Mouse (Mus musculus) B cell, adult 2 months (primary cell): Measurements from ENCODE around the gene Nckap5.

ENCODE experiments used
- DNase-seq, 2 experiments: peaks; one replicate each; pipeline ENCODE4 v3.0.0; 2022

Gene Nckap5

DNA sequence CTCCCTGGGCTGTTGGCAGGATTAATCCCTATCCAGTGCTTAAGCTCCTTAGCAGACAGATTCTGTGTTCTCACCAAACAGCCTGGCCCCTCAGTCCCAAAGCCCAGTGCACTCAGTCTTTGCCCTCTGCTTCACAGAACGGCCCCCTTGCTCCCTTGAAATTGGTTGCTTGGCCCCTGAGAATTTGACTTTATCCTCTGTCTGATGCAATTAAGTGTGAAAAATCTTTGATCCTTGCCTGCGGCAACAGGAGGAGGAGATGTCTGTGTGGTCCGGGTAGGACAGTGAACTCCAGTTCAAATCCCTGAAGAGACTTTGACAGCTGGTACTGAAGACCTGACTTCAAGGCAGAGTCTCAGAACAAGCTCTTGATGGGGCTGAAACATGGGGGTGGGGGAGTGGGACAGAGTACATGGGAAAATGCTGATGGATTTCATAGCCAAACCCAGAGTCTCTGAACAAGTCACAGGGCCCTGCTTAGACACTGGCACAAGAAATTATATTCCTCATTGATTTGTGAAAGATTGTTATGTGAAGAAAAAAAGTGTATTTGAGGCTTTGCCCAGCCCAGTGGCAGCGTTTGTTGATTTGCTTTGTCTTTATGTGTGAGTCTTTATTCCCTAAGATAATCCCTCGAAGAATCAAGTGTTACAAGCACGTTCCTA, 65.0 kb downstream of the Nckap5 start:
- no peak for DNase-seq

DNA sequence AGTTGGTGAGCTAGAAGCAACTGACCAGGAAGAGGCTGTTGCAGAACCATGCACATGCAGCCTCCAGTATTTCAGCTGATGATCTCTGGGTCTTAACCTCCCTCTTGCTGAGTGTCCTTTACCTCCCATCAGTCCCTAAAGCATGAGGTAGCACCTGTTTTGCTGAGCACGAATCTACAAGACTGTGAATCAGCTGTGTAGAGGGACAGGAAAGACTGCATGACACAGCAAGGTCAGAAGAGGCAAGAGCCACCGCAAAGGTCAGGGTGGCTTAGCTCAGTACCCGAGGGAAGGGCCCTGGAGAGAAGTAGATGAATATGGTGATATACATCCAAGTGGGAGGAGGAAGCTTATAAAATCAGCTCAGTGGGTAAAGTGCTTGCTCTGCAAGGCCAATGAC, 66.4 kb downstream of the Nckap5 start:
- no peak for DNase-seq

DNA sequence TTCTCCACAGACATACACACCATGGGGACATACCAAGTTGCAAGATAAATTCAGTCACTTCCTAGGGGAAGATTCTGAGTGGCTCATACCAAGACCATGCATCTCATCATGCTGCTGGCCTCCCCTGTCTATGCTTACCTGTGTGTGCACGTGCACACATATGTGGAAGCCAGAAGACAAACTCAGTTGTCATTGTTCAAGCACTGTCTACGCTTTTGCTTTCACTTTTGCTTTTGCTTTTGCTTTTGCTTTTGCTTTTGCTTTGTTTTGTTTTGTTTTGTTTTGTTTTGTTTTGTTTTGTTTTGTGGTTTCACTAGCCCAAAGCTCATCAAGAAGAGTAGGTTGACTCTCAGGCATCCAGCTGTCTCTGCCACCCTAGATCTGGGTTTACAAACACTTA, 67.4 kb downstream of the Nckap5 start:
- no peak for DNase-seq

DNA sequence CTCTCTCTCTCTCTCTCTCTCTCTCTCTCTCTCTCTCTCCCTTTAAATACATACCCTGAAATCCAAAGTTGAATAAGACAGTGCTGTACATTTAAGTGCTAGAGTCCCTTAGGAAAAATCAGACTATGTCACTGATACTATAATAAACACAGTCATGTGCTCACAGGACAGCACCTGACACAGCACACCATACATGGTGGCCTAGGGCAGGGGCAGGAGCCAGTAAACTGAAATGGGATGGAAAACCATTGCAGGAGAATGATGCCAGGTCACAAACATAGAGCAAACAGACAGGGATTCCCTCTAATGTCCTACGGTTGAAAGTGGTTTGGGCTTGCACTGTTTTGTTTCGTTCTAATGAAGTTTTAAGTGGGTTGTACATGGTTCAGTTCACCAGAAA, 70.2 kb downstream of the Nckap5 start:
- DNase-seq = no peak

DNA sequence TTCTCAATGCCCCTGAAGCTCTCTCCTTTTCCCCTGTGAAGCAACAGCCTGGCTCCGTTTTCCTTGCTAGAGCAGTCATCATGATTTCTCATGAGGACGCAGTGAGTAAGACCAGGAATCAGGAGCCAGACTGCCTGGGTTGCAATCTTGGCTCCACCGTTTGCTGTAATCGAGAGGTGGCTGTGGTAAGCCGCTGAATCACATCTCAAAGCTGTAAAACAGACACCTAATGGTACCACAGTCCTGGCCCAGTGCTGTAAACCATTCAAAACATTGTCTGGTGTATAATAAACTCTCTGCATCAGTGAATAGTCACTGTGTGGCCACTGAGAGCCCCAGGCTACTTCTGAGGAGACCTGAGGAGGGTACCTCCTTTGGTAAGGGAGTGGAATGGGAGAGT, 74.9 kb downstream of the Nckap5 start:
- no peak for DNase-seq

DNA sequence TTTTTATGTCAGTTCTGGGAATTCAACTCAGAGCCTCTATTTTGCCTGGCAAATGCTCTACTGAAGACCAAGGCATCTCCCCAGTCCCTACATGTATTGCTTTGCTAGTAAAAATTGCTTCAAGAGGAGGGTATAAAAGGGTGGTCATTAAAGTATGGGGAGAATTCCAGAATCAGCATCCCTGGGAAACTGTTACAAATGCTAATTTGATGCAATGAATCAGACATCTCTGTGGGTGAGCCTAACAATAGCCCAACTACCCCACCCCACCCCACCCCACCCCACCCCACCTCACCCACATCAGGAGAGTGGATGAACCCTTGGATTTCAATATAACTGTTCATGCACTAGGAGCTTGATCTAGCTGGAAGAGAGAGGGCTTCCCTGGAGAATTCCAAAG, 77.0 kb downstream of the Nckap5 start:
- DNase-seq = no peak

DNA sequence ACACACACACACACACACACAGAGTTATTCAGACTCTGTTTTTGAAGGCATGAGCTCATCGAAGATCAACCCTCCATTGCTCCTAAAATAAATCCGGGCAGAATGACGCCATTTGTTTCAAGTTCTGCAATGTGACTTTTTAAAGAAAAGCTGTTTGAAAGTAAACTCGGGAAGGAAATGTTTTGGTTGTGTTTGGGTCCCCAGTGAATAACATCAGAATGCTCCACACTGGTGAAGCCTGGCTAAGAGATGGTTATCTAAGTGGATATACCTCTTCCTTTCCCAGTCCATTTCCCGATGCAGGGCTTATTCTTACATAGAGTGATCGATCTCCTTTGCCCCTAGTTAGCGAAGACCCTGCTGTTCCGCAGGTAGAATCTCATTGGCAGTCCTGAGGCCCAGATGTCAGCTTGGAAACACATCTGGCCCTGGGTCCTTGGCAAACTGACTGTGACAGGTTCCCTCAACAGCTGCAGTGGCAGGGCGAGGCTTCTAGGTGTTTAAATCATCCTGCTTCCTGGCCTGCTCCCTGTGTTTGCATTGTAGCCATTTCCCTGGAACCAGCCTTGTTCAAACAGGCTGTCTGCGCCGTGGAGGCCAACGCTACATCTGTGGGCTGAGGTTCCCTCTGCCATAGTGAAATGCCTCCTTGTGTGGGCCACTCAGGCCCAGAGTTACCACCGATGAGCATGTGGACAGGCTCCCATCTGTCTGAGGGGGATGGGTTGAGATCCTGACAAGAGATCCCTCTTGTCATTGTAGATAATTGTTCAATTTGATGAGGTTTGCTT, 78.2 kb downstream of the Nckap5 start:
- DNase-seq = no peak

DNA sequence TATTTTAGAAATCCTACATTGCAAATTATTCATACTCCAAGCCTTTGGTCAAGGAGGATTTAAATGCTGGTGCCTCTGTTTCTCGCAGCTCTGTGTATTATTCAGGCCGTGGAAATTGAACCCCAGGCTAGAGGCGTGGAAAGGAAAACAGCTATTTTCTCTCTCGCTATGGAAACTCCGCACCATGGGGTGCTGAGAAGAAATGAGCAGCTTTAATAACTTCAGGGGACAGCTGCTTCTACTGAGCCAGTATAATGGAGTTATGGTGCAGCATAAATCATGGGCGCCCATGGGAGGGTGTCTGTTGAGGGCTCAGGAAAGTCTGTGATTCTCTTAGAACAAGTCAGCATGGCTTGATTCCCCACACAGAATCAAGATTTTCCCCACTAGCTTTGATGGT, 79.5 kb downstream of the Nckap5 start:
- DNase-seq = no peak

DNA sequence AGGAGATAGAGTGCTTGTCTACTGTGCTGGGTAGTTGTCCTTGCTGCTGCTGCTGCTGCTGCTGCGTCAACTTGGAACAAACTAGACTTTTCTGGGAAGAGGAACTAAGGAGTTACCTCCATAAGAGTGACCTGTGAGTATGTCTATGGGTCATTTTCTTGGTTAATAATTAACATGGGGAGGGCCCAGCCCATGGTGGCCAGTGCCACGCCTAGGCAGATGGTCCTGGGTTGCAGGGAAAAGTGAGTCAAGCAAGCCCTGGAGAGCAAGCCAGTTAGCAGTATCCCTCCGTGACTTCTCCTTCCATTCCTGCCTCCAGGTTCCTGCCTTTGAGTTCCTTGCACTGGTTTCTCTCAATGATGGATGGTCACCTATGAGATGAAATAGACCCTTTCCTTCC, 80.4 kb downstream of the Nckap5 start:
- DNase-seq = no peak

DNA sequence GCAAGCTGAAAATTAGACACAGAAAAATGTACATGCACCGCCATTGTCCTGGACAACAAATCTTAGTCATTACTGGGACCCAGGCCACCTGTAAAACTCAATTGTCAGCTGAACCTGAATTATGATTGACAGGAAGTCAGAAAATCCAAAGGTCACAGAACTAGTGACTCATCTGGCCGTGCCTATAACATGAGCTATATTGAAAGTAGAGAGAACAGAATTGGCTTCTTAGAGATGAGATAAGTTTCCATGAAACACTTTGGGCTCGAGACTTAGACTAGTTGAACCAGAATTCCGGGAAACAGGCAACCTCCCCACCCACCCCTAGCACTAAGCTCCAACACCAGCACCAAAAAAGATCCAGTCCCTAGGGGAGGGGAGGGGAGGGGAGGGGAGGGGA, 82.7 kb downstream of the Nckap5 start:
- no peak for DNase-seq

DNA sequence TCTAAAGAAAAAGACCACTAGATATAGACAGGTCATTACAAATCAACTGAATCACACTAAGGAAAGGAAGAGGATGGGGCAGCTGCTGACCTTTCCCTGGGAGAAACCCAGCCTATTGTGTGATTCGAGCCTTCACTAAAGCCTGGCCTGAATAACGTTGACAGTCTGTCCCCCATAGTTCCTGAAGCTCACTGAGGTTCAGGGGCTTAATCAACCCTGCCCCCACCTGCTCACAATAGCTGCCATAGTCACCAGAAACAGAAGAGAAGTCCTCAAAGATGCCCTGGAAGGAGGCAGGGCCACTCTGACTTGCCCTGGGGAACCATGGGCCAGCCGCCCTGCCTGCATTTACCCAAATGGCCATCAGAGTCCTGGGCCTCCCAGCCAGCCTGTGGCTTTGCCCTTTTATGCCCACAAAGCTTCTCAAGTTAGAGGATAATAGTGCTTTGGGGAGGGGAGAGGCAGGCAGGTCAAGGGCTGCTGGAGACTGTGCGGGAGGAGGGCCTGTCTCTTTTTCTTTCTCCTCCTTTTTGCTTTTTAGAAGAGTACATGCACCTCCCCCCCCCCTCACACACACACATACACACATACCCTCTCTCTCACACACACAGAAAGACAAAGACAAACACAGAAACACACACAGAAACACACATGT, 85.0 kb downstream of the Nckap5 start:
- DNase-seq = no peak

DNA sequence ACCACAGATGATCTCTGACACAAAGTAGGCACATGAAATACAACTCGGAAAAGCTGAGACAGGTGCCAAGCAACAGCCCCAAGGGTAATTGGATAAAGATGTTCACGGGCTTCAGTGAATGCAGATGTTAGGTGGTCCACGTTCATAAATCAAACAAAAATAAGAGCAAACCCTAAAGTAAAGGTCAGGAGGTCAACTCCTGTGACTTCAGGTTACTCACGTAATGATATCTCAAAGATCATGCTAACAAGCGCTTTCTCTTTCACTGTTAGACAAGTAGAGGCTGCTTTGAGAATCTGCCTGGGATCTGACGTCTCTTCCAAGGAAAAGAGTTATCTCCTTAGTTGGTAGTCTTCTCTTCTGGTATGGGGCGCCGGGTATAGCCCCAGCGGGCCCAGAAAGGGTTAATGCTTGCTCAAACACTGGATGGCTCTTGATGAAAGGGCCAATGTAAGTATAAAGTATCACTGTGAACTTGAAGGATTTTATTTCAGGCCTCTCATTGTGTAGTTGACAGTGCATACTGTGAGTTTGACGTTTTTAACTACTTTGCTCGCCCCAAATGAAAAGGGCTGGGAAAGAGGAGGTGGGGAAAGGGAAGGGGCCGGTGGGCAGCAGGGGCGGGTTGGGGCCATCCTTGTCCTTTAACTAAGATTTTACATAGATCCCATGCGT, 85.8 kb downstream of the Nckap5 start:
- DNase-seq = no peak

DNA sequence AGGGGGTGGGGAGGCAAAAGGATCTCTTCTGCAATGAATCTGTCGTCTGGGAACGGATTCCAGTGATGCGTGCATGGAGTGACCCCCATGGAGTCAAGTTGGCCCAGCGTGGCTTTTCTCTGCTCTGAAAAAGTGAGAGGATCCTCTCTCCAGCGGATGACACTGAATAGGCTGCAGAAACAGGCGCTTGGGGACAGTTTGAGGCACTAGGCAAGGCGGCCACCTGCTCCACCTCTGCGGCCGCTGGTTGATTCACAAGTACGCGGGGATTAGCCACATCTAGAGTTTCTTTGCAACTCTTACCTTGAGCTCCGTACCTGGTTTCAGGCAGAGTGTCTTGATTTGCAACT, 92.3 kb downstream of the Nckap5 start:
- DNase-seq = no peak

DNA sequence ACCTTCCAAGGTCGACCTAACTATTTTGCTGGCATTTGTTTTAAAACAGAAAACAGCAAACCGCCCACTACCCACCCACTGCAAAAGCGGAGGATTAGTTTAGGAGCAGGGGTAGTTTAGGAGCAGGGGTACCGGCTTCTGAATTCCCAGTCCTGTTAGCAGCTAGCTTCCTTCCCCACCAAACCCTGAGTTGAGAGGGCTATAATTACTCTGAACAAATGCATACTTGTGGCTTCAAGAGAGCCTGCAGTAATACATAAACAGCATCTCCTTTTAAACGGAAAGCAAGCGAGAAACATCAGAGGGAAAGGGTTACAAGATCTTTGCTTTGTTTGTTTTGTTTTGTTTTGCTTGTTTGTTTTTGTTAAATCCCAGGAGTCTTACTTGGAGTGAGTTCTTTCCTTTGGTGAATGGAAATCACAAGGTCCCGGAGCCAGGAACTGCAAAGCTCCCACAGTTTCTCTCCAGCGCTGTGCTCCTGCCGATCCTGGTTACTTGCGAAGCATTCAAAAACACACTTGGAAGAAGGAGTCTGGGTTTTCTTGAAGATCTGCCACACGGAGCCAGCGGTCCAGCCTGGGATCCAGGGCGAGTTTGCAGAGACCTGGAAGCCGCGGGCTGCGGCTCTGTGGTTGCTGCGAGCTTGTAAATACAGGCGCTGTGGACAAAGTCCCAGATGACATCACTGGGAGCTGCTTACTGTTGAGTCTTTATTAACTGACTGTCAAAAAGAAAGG, 92.9 kb downstream of the Nckap5 start:
- no peak for DNase-seq

DNA sequence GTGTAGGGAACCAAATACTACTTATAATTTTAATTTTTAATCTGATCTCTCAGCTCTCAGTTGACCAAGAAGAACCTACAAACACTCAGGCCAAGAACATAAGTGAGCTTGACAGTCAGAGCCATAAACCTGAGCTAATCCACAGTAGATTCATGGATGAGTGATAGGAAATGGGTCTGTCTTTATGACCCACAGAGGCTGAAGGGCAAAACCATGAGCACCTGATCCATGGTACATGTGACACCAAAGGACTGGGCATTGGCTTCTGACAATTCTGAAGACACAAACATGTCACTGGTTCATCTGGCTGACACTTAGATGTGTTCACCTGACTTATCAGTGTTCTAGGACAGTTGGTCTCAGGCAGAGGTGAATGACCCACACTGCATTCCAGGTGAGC, 98.9 kb downstream of the Nckap5 start:
- DNase-seq = no peak

DNA sequence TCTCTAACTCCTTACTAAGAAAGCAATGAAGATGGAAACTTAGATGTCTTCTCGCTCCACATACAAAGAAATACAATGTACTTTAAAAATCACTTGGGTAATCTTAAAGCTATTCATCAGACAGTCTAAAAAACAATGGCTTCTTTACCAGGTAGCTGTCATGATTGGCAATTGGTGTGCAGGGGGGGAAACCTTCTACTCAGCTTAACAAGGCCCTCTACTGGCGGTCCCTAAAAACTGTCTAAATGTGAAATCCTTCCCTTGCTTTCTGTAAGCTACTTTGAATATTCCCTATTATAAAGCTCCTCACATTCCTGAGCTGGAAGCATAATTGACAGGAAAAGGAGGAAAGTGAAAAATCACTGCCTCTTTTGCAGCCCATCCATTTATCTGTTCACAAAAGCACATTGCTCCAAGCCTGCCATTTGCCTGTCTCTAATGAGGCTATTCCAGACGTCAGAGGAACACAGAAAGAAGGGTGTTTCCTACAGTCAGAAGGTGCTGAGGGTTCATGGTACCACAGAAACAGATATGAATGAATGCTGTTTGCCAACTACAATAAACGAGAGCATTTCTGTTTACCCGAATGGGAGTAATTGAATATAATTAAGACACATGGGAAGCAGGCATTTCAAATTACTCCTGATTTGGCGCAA, 104.1 kb downstream of the Nckap5 start:
- no peak for DNase-seq

DNA sequence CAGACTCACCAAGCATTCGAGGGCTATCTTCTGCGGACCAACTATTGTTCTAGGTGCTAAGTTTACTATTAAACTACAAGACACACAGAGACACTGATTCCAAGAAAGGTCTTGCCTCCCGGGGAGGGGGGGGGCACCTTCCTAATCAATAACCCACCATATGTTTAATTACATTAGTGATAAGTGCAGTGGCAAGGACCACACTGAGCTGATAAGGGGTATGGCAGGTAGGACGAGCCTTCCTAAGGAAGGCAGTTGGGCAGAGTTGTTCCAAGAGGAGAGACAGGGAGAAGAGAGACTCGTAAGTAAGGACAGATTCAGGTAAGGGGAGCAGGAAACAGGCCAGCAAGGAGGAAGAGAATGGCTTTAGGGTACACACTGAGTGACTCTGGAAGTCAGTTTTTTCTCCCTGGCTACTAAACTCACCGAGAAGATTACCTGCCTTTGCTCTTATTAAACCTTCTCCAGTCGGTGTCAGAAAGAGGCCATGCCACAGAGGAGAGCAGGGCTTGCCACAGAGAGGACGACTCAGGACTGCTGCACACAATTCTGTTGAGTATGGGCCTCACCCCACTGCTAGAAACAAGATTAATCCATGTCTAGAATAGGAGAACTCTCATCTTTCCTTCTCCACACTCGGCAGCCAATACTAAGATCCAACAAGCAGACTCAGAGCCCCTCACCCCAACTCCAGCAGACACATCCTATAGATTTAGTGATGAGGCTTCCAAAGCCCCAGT, 104.8 kb downstream of the Nckap5 start:
- no peak for DNase-seq

DNA sequence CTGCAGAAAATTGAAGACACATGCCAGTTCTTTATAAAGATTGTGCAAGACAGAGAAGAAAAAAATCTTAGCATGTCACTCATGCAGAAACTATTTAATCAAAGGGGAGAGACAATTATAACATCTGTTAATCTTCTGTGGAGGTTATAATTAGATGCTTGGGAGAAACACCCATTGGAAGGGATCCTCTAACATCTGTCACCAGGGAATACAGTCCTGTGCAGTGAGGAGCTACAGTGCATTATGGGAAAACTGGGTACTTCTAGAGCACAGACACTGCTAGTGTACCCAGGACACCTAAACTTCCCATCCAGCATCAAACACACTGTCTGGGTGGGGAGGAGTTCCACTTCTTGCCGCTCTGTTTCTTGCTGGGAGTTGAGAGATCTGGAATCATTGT, 108.7 kb downstream of the Nckap5 start:
- DNase-seq = no peak

DNA sequence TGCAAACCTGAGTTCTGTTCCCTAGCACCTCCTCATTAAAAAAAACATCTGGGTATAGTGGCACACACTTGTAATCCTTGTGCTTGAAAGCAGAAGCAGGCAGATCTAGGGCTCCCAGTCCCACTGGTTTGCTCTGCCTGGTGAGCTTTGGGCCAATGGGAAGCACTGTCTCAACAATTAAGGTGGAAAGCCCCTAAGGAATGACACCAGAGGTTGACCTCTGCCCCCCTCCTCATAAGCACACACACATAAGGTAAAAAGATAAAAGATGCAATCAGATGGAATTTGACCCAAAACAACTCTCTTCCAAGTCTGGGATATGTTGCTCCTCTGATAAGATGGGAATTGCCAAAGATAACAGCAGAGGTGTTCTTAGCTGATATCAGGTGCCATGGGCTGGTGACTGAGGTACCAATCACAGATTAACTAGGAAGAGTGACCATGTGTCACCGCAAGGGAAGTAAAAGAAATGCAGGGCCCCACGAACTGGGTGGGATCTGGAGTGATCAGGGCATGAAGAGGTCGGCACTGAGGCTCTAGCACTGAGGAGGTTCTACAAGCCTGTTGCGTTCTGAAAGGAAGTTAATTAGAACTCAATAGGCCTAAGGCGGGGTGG, 110.8 kb downstream of the Nckap5 start:
- no peak for DNase-seq

DNA sequence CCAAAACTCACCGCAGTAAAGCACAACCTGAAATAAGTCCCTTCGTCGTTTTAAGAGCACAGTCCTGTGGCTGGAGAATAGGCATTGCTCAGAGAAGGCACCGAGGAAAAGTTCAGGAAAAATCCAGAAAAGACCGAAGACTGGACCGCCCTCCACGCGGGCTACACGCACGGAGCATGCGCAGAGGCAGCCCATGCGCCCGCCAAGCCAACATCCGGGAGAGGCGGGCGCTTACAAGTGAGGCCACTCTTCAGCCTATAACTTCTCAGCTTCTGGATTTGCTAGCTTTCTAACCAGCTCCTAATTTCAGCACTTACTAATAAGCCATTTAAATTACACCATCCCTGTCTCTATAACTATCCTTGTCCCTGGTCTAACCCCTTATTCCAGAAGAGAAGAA, 124.0 kb downstream of the Nckap5 start:
- DNase-seq = no peak

DNA sequence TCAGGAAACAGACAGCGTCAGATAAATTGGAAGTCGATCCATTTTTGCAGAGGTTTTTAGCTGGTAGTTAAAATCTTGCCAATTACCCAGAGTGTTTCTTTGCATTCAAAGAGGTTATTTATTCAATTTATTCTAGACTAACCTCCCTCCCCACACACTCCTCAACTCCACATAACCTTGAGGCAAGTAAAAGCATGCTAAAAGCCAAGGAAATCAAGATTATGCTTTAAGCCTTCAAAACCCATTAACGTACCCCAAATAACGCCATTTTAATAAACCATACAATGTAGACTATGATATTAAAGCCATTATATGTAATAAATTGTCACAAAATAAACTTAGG, 129.7 kb downstream of the Nckap5 start:
- no peak for DNase-seq
